Mouse (Mus musculus): ENCODE results near the gene Elf4. TPM values are rescaled to one million over a fixed set of nuclear protein-coding genes. Genes with fewer than 3 reads are reported as not detected.

The Elf4 gene
- 45.7 and 46.6 TPM in 2 replicates for total RNA-seq (2017)

GRCm38 (mm10) chrX:48462754-48463507 lies at the start of gene Elf4:
Elf4 (minus strand) TSS chrX:48463132.
- ATAC-seq (ENCODE audit: extremely low read depth, insufficient number of reproducible peaks, low FRiP score, poor library complexity, severe bottlenecking): peak; percentile 74

DNA sequence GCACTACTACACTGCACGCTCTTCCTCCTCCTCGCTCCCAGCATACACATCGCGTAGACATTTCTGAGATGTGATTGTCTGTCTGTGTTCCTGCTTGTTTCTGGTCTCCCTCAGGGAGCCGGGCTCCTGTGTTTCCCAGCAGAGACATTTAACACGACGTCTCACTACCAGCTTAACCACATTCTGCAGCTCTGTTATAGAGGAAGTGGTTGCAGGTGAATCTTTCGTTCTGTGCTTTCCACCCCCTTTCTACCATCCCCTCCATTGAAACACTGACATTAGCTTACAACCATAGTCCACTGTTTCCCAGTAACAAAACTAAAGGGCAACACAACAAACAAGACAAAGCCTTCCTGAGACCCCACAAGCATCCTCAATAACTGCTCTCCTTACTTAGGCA lies 30.8 kb upstream of the Elf4 start:
- no peak for ATAC-seq (ENCODE audit: extremely low read depth, insufficient number of reproducible peaks, low FRiP score, poor library complexity, severe bottlenecking)

- ATAC-seq (ENCODE audit: extremely low read depth, insufficient number of reproducible peaks, low FRiP score, poor library complexity, severe bottlenecking): no peak
These were observed 18.8 kb upstream of the Elf4 start for GRCm38 (mm10) chrX:48481687-48482086.

DNA sequence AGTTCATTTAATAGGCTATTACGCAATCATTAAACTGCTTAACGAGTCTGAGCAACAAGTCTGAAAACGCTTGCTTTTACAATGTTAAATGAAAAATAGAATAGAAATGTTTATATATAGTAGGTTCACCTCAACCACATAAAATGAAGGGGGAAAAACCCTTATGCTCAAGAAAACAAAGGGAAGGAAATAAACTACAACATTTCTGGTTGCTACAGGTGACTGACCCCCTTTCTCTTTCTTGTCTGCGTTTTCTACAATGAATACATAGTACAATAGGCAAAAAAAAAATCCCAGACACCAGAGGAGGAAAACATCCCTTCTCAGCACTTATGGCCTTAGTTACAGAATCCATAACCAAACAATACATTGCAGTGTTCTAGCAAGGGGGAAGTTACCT lies 18.2 kb upstream of the Elf4 start:
- no peak for ATAC-seq (ENCODE audit: extremely low read depth, insufficient number of reproducible peaks, low FRiP score, poor library complexity, severe bottlenecking)

- no peak for ATAC-seq (ENCODE audit: extremely low read depth, insufficient number of reproducible peaks, low FRiP score, poor library complexity, severe bottlenecking)
These were observed 4.5 kb upstream of the Elf4 start for GRCm38 (mm10) chrX:48467355-48467946.

- ATAC-seq (ENCODE audit: extremely low read depth, insufficient number of reproducible peaks, low FRiP score, poor library complexity, severe bottlenecking): no peak
These were observed 3.2 kb upstream of the Elf4 start for GRCm38 (mm10) chrX:48466174-48466573.

GRCm38 (mm10) chrX:48464436-48464835 lies 1.5 kb upstream of the Elf4 start:
- ATAC-seq (ENCODE audit: extremely low read depth, insufficient number of reproducible peaks, low FRiP score, poor library complexity, severe bottlenecking): no peak

- ATAC-seq (ENCODE audit: extremely low read depth, insufficient number of reproducible peaks, low FRiP score, poor library complexity, severe bottlenecking): no peak
These were observed 704 bp upstream of the Elf4 start for GRCm38 (mm10) chrX:48463636-48464035.

GRCm38 (mm10) chrX:48462297-48462696 lies 635 bp downstream of the Elf4 start:
- ATAC-seq (ENCODE audit: extremely low read depth, insufficient number of reproducible peaks, low FRiP score, poor library complexity, severe bottlenecking): no peak

DNA sequence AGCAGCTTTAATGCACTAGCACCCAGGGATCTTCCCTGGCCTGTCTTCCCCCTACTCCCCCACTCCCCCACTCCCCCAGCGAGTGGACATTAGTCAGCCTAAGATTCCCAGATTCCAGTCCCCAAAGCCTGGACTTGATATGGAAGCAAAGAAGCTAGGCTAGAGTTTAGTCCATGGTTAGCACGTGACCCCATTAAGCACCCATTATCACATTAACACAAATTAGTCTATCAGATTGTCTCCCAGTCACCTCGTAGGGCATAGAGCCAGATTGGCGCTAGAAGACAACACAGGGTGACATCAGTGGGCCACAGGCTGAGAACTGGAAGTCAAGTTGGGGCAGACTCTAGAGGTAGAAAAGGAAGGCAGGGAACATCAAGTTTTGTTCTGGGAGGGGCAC lies 1.9 kb downstream of the Elf4 start:
- ATAC-seq (ENCODE audit: extremely low read depth, insufficient number of reproducible peaks, low FRiP score, poor library complexity, severe bottlenecking): no peak

- no peak for ATAC-seq (ENCODE audit: extremely low read depth, insufficient number of reproducible peaks, low FRiP score, poor library complexity, severe bottlenecking)
These were observed 2.4 kb downstream of the Elf4 start for GRCm38 (mm10) chrX:48460496-48460895.

GRCm38 (mm10) chrX:48456956-48457355 lies 6.0 kb downstream of the Elf4 start:
- no peak for ATAC-seq (ENCODE audit: extremely low read depth, insufficient number of reproducible peaks, low FRiP score, poor library complexity, severe bottlenecking)

DNA sequence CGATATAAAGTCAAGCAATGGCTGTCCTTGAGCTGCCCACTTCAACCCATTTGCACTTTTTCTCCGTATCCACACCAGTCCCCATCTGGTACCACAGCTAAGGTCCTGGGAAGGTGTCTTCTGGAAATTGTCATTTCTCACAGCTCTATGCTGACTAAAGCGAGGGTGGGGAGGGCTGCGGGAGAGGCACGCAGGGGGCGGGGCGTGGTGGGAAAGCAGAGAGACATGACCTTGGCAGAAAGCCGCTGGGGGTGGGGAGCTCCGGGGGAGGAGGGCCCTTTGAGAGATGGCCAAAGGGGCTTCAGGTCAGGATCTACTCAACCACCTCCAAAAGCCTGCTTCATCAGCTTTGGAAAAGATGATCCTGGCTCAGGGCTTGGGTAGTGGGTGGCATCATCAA lies 7.9 kb downstream of the Elf4 start:
- no peak for ATAC-seq (ENCODE audit: extremely low read depth, insufficient number of reproducible peaks, low FRiP score, poor library complexity, severe bottlenecking)

DNA sequence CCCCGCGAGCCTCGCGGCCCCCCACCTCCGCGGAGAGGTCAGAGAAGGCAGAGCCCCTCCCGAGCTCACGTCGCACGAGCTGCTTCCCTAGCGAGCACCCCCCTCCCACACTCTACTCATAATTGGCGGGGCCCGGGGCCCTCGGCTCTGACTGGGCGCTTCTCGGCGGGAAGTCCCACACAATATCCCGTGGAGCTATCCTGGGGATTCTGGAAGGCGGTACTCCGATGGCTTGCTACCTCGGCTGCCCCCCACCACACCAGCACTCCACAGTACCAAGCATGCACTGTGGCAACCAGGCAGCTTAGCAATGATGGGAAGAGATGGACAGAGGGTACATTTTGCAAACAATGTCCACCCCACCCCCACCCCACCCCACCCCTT lies 8.4 kb downstream of the Elf4 start:
- peak; percentile 8; the same call in 1 of the 2 replicates for ATAC-seq (ENCODE audit: extremely low read depth, insufficient number of reproducible peaks, low FRiP score, poor library complexity, severe bottlenecking)

- peak; percentile 88 for ATAC-seq (ENCODE audit: extremely low read depth, insufficient number of reproducible peaks, low FRiP score, poor library complexity, severe bottlenecking)
These were observed 9.0 kb downstream of the Elf4 start for GRCm38 (mm10) chrX:48453736-48454494.

GRCm38 (mm10) chrX:48452931-48453673 lies 9.8 kb downstream of the Elf4 start:
- no peak for ATAC-seq (ENCODE audit: extremely low read depth, insufficient number of reproducible peaks, low FRiP score, poor library complexity, severe bottlenecking)

DNA sequence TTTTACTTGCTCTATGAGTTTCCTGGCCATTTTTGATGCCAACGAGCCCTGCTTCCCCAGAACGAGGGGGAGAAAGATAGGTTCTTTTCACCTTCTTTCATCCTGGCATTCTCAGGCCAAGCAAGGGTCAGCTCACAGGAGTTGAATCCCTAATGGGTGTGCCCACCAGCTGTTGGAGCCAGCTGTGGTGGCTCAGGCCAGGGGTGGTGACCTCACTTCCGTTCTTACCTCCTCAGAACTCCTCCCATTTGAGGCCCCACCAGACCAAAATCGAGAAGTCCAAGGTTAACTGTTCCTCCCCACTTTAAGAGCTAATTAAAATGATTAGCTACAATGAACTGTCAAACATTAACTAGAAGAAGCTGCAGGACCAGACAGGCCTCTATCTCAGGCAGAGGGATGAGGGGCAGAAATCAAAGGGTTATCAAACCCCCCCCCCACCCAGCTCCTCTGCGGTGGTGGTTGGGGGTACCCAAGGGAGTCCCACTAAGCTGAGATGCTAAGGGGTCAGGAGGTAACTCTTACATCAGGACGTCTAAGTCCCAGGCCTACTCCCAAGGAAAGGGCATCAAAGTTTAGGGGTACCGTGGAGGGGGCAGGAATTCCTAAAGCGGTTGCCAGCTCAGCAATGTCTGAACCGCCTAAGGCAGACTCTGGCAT lies 10.6 kb downstream of the Elf4 start:
- ATAC-seq (ENCODE audit: extremely low read depth, insufficient number of reproducible peaks, low FRiP score, poor library complexity, severe bottlenecking): no peak; the same call in 1 of the 2 replicates

DNA sequence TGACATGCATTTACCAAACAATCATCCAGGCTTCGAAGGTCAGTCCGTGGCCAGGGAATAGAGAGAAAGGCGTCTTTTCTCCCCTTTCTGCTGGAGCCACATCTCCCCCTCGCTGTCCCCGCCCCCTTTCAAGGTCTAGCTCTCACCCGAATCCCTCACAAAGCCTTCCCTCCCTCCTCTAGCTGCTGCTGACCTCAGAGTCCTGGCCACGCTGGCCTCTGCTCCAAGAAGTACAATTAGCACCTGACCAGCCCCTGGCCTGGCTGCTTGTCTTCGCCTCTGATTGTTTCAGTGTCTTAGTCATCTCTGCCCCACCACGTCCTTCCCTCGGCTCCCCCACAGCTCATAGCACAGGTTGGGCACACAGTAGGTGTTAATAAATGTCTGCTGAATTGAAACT lies 13.3 kb downstream of the Elf4 start:
- ATAC-seq (ENCODE audit: extremely low read depth, insufficient number of reproducible peaks, low FRiP score, poor library complexity, severe bottlenecking): no peak

GRCm38 (mm10) chrX:48444677-48445076 lies 18.3 kb downstream of the Elf4 start:
- no peak for ATAC-seq (ENCODE audit: extremely low read depth, insufficient number of reproducible peaks, low FRiP score, poor library complexity, severe bottlenecking)

Data from neutrophil, adult 5-6 weeks (primary cell).